Mouse (Mus musculus) heart, postnatal 4 days (tissue): Measurements from ENCODE around the gene Tmem35b. TPM values are rescaled to one million over a fixed set of nuclear protein-coding genes. Genes with fewer than 3 reads are reported as not detected.
"Not testable (repeated sequence)": the region's sequence is repeated elsewhere in the genome, so short reads cannot be mapped to it uniquely, and the experiment has no call there.

ENCODE experiments used
- DNase-seq: peaks from one replicate; pipeline ENCODE4 v3.0.0; 2021
- total RNA-seq, 2 experiments: library from RNA; stranded (reverse); gene quantifications; 2 replicates each; pipeline ENCODE4 v1.2.3; 2021

Gene Tmem35b
- total RNA-seq, result 1 to 10 TPM; 2.0 to 3.7 TPM

DNA sequence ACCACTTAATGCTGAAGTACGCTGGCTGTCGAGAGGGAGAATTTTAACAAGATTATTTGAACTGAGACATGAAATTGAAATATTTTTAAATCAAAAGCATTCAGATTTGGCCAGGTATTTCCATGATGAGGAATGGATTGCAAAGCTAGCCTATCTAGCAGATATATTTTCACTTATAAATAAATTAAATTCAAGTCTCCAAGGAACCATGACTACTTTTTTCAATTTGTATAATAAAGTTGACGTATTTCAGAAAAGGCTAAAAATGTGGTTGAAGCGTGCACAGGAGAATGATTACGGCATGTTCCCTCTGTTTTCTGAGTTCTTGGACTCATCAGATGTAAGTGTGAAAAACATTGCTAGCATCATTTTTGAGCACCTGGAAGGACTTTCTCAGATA, at the start of gene Tmem35b:
Gene Tmem35b, plus strand, starts transcription at position 301 of the 400 bp plus-strand sequence.
- DNase-seq, result no peak

DNA sequence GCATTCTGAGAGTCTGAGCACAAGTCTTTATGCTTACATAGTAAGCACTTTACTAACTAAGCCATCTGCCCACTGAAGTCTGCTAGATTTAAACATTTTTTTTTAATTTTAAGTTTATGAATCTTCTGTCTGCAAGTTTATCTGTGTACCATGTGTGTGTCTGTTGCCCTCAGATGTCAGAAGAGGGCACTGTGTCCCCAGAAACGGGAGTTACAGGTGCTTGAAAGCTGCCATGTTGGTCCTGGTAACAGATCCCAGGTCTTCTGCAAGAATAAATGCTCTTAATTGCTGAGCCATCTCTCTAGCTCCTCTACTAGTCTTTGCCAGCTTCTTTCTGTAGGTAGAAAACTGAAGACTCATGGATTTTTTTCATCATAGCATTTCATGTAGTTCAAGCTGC, 48.6 kb upstream of the Tmem35b start:
- DNase-seq, result no peak

DNA sequence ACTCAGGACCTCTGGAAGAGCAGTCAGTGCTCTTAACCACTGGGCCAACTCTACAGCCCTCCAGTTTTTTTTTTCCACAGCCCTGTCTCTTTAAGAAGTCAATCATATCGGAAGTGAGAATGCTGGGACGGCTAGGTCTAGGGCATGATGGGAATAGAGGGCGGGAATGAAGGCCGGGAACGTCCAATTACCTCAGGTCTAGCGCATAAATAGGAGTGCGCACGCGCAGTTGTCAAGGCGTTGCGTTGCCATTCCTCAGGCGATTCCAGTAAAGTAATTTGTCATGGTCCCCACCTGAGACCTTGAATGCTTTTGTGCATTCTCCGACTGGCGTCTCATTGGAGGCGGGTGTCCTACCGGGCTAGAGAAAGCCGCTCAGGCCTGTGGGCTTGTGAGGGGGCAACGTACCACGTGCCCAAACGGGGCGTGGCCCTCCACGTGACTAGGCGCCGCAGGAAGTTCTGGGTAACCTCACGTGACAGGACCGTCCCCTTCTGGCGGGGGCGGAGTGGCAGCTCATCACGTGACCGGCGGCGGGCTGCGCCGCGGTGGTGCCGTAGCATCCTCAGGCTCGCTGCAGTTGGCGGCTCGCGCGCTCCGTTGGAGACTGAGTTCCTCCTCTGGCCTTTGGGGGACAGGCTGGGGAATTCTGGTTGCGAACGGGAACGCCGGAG, 46.5 kb upstream of the Tmem35b start, which contains the start of gene Zmym6:
Gene Zmym6, plus strand, starts transcription at position 509 of the 674 bp plus-strand sequence.
- DNase-seq, result peak; percentile 96

DNA sequence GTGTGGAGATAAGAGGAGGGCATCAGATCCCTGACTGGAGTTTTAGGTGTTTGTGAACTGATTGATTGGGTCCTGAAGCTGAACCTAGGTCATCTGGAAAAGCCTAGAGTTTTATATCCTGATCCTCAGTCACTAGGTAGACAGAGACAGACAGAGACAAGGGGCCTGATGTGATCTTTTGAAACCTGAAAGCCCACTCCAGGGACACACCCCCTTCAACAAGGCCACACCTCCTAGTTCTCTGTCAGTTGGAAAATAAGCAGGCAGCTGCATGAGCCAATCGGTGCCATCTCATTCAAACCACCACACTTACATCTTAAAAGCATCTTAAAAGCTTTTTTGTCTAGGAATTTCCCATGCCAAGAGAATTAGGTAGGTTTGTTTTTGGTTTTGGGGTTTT, 42.7 kb upstream of the Tmem35b start:
- DNase-seq, result no peak

DNA sequence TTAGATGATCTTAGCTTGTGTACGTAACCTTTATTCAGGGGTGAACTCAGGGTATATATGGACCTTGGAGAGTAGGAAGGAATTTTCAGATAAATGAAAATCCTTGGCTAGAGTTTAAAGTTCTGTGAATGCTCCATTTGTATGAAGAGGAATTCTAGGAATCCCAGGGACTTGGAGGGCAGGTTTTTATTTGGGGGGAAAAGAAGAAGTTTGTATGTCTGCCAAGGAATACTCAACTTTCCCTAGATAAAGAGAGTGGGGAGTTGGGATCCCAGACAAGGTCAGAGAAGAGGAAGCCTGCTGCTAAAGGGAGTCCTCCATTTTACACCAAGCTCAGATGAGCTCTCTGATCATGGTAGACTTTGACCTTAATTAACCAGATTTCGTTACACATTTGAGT, 40.4 kb upstream of the Tmem35b start:
- no peak for DNase-seq

DNA sequence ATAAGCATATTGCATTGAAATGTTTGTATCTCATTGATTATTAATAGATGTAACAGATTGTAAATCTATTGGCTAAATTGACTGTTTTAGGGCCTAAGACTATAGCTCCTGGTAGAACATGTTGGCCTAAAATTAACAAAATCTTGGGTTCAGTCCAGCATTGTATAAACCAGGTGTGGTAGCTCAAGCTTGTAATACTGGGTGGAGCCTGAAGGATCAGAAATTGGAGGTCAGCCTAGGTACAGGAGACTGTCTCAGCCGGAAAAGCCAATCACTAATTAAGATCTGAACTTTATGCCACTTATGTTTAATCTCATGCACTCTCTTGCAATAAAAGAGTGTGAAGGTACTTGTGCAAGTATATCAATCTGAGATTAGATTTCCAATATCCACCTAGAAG, 37.7 kb upstream of the Tmem35b start:
- DNase-seq, result no peak

DNA sequence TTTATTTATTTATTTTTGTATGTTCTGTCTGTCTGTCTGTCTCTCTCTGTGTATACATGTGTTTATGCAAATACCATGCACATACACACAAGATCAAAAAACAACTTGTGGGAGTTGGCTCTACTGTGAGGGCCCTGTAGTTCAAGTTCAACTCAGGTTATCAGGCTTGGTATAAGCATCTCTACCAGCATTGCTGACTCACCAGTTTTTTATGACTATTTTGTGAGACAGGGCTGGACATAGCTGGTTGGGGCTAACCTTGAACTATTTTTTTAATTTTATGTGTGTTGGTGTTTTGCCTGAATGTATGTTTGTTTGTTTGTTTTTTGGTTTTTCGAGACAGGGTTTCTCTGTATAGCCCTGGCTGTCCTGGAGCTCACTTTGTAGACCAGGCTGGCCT, 32.3 kb upstream of the Tmem35b start:
- no peak for DNase-seq

DNA sequence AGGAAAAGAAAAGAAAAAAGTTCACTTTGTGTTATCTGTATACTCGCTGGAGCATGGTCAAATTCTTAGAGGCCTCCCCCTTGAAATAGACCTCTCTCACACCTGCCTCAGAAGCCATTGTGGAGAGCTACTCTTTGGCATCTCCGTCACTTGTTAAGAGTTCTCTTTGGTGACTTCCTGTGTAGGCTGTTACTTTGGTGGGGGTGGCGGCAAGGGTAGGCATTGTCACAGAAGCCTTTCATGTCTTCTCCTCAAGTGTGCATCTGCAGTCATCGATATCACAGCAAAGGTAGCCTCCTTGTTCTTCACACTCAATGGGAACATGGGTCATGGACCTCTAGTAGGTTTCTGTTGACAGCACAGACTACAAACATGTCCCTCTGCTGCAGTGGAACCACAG, 28.4 kb upstream of the Tmem35b start:
- no peak for DNase-seq

DNA sequence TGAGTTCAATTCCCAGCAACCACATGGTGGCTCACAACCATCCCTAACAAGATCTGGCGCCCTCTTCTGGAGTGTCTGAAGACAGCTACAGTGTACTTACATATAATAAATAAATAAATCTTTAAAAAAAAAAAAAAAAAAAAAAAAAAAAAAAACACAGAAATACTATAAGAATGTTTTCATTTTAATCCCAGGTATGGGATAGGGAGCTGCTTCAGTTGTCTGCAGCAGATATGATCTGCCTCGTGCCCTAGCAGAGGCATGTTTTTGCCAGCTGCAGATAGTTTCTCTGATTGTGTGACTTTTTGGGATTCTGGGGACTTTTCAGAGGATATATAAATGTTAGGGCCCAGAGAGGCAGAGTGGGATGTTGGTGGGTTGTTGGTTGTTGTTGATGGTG, 23.9 kb upstream of the Tmem35b start:
- not testable (repeated sequence) for DNase-seq

DNA sequence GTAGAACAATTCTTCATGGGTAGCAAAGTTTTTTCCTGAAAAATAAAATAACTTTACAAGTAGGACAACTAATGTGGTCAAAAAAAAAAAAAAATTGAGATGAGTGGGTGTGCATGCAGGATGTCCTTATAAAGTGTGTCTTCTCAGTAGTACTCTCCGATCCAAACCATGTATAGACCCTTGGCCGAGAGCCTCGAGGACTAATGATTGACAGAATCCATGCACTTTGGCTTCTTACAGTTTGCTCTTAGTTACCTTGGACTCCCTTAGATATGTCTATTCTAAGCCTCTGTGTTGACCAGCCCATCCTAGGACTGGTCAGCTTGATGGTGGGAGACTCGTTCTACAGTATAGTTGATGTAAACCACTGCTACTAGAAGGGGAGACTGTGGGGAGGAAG, 15.9 kb upstream of the Tmem35b start:
- no peak for DNase-seq

DNA sequence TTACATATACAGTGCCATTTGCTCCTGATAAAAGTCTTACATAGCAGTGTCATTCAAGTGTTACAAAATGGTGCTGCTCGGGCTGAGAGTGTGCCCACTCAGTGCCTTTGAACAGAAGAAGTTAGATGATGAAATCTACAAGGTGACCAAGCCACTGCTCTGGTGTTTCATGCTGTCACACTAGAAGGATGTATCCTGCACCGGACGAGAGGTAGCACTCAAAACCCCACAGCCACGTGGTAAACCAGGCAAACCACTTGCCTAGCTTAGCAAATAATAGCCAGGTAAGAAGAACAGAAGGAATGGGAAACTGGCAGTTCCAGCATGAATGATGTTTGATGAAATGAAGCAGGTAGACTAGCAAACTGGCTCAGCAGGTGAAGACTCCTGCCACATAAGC, 12.9 kb upstream of the Tmem35b start:
- no peak for DNase-seq

DNA sequence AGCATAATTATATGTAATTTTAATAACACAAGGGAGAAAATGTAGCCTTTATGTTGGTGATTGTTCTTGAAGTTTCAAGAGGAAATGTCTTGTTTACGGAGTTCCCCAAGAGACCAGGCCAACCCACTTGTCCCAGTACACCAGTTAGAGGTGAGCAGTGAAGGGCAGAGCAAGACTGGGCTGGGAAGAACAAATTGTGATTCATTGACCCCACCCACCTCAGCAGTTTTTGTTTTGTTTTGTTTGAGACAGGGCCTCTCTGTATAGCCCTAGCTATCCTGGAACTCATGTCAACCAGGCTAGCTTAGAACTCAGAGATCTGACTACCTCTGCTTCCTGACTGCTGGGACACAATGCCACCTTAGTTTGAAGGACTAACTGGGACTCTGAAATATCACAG, 840 bp downstream of the Tmem35b start:
- no peak for DNase-seq

DNA sequence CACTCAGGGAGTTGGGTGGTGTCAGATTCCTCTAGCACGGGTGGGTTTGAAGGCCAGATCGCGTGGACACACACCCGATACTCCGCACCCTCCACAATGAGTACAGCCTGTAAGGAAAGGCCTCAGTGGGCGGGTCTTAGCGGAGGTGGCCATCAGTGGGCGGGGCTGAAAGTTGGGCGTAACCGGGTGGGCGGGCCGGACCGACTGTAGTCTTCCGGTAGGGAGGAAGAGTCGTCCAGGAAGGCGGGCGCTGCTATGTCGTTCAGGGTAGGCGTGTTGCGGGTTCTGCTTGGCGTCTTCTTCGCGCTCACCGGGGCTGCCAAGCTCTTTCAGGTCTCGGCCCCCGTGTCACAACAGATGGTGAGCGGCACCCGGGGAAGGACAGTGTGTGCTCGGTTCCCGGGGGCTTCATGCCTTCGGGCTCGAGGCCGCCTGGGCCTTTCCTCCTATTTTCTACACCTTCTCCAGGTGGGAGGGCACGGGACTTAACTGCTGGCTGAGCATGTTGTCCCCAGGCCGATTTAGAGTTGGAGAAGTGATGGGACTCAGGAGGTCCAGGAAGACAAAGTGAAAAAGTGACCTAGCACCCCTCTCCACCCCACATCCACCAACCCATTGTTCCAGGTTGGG, 2.5 kb downstream of the Tmem35b start:
- DNase-seq, result peak; percentile 91

DNA sequence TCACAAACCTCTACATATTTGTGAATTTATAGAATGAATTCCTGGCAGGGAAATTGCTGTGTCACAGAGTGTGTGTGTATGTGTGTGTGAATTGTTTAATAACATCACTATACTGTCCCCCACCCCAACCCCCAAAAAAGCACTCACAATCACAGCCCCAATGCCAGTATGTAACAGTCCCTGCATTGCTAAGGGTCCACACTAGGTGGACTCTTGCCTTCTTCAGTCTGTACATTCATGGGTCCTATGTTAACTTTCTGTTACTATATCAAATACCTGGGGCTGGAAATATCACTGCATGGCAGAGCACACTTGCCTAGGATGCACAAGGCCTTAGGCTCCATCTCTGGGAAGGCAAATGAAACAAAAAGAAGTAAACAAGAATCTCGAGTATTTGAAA, 11.2 kb downstream of the Tmem35b start:
- DNase-seq, result no peak

DNA sequence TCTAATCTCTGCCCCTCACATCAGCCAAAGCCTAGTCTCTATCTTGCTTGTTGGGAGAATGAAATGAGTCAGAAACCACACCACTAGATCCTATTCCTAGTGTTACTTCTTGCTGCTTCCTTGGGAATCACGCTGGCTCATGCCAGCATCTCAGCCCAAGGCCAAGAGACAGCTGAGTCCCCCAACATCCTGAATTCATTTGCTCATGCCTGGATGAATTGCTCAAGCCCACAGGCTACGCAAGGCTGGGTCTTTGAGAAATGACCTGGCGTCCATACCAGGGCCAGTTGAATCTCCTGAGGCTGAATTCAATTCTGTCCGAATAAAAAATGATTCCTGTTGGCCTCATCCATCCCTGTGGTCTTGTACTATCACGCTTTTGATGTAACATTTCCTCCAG, 14.1 kb downstream of the Tmem35b start:
- DNase-seq, result no peak

DNA sequence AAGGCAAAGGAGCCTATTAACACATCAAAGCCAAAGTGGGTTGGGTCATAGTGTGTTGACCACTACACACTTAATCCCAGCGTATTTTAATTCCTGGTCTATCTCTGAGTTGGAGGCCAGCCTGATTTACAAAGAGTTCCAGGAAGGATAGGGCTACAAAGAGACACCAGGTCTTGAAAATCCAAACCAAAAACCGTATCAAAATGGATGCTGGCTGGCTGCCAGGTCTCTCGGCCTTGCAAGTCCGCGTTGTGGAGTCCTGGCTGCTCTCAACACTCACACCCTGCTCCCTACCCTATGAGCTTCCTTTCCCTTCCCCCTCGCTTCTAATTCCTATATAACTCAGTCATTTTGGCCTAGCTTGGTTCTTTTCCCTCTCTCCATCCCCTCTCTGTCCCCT, 15.0 kb downstream of the Tmem35b start:
- DNase-seq, result peak; percentile 31

DNA sequence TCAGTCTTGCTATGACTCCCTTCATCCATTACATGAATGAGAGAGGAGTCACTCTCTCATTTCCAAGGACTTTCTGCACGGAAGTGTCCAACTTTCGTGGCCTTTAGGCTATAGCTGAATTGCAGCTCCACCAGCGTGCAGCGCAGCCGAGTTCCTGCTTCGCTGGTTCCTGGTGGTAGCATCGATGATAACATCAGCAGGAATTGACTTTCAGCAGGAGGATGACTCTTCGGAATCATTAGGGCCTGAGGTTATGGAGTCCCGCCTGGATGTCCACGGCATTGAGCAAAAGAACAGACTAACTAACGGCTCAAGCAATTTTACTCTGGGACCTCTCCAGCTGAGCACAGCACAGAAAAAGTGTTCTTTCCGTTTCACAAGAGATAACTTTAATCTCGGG, 26.5 kb downstream of the Tmem35b start:
- DNase-seq, result no peak

DNA sequence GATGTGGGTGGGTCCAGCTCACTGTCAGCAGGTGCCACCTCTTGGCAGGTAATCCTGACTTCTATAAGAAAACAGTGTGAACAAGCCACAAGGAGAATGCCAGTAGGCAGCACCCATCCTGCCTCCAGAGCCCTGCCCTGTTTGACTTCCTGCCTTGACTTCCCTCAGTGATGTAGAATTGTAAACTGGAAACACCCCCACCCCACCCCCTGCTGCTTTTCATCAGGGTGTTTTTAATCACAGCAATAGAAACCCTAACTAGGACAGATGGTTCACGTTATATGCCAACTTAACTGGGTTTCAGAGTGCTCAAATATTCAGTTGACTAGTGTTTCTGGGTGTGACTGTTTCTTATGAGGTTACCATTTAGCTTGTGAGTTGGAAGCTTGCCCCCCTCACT, 29.9 kb downstream of the Tmem35b start:
- DNase-seq, result no peak

DNA sequence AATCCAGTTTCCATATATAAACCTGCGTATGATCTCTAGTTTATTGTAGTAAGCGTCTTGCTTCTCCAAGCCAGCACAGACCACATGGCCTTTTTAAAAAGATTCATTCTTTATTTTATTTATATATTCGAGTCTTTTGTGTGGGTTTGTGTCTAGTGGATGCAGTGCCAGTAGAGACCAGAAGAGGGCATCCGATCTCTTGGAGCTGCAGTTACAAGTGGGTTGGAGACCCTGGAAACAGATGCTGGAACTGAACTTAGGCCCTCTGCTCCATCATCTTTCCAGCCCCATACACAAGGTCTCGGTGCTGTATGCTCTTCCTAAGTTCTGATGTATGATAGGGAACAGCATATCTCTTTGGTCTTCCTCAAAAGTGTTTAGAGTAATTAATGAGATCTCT, 32.3 kb downstream of the Tmem35b start:
- no peak for DNase-seq

DNA sequence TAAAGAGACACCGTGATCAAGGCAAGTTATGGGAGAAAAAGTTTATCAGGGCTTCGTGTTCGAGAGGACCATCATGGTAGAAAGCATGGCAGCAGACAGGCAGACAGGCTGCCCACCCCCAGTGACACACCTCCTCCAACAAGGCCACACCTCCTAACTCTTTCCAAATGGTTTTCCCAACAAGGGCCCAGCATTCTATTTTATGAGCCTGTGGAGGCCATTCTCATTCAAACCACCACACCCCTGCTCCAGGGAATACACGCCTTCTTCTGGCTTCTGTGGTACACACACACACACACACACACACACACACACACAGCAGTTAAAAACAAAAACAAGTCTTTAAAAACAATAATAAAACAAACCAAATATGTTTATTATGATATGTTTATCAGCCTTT, 34.3 kb downstream of the Tmem35b start:
- no peak for DNase-seq

DNA sequence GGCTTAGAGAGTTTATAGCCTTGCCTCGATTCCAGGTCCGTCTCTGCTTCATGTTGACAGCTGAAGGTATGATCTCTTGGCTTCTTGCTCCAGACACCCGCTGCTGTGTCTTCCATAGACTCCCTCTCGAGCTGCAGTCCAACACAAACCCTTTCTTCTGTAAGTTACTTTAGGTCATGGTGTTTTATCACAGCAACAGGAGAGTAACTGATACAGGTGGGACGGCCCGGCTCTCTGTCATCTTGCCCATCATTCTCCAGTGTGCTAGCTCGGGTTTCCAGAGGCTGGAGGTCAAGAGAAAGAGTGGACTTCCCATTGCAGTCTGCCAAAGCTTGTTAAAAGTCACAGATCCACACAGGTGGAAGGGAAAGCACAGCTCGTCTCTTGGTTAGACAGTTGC, 40.4 kb downstream of the Tmem35b start:
- DNase-seq, result no peak

DNA sequence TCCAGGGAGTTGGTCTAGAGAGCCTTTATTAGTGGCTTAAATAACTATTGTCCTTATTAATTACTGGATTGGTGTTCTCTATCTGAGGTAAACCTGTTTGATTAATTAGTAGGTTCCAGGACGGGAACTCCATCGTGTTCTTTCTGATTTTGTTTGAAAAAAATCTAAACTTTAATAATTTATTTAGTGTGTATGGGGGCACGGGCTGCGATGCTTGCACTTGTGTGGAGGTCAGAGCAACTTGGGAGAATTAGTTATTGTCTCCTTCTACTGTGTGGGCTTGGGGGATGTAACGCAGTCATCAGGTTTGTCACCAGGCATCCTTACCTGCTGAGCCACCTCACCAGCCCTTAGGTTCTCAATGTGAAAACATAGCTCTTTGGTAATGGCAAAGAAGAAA, 43.6 kb downstream of the Tmem35b start:
- no peak for DNase-seq

DNA sequence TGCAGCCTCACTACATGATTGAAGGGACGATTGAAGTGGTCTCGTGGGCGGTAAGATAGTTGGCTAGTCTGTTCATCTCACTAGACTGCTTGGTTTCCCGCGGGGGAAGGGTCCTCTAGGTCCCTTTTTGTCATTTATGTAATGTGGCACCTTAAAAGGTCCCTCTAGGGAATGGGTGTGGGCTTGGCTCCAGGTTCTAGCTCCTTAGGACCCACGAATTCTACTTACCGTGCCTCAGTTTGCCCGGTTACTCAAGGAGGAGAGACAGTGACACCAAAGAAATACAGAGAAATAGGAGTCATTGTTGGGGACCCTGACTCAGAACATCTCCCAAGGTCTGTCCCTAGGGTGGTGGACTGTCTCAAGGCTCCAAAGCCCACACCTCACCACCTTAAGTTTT, 44.2 kb downstream of the Tmem35b start:
- no peak for DNase-seq

DNA sequence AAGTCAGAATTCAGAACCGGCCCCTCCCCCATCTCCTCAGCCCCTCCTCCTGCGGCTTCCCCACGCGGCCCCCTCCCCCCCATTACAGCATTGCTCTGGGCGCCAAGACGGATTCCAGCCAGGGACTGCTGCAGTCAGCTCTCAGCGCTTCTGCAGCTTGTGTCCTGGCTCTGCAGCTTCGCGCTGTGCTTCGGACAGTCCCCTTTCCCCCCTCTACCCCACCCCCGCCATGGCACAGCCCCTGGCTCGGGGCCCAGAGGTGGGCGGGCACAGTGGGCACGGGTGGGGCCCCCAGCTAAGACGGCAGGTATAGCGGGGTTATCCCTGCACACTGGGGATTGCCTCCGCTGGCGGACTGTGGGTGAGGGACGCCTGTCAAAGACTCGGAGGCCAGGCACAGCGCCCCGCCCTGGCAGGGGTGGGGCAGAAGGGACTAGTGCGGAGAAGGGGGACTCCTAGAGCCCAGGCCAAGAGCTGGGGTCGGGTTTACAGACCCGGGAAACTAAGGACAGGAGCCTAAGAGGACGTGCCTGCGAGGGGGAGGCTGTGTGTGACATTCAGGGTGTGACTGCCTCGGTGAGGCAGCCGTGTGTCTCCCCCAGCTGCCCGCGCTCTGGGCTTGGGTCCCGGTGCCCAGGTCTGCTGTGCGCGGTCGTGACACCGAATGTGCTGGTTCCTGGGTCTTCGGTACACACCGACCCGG, 44.9 kb downstream of the Tmem35b start:
- DNase-seq, result peak; percentile 44
